Mouse (Mus musculus): Measurements from ENCODE around the gene Sec61a1. TPM values are rescaled to one million over a fixed set of nuclear protein-coding genes. Genes with fewer than 3 reads are reported as not detected.

Sec61a1 gene
- polyA plus RNA-seq, 1 experiment, result not detected

DNA sequence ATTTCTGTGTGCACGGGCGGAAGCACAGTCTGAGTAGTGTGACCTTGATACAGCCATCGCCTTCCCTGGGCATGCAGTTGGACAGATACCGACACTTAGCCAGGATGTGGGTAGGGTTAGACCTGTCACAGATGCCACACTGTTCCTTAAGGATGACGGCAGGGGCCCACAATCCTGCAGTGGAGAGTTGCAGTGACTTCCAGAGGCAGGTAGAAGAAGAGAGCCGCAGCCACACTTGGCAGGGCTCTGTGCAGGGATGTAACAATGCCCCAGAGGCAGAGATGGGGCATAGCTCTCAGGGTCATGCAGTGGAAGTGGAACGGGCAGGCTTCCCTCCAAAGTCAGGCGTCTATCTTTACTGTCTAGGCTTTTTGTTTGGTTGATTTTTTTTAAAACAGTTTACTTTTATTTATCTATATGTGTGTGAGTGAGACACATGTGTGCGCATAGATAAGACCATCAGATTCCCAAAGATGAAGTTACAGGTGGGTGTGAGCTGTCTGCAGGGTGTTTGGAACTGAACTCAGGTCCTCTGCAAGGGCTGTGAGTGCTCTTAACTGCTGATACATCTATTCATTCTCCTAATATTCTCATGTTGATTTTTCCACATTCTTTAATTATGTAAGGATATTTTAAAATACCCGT is 29.8 kb upstream of the Sec61a1 start:
- Histone ChIP-seq H3K4me1 (ENCODE audit: control insufficient read depth, insufficient read depth, low read length) (peaks cover 8% of the 10 kb centered on the region), H3K4me3 (ENCODE audit: insufficient read depth, low read depth, low read length) (no peak overlapping the region), H3K27ac (ENCODE audit: insufficient read depth, low read depth, low read length) (no peak overlapping the region)
- 87% methylated on average over 10 of the region's 10 CpGs for WGBS
- TF ChIP-seq CTCF (IDR thresholded peaks at IDR 0.05; ENCODE audit: insufficient read depth, low read depth, low read length) (no peak), POLR2A (IDR thresholded peaks at IDR 0.05; ENCODE audit: insufficient read depth, low read depth, low read length) (no peak)

DNA sequence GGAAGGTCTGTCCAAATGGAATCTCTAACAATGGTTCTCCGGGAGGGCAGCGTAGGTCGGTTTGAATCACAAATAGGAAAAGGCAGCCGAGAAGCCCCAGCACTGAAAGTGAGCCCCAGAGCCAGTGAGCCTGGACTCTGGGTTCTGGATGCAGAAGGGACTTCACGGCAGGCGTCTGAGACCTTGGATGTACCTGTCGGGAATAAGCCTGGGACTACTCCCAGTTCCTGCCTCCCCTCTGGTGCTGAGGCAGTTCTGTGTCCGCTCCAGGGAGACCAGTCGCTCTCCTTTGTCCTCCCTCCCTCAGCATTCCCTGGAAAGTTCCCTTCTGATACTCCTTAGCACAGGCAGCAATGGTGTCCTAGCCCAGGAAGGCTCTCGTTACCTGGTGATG is 26.7 kb upstream of the Sec61a1 start:
- H3K4me1 ChIP-seq (ENCODE audit: control insufficient read depth, insufficient read depth, low read length), result peaks cover 8% of the 10 kb centered on the region
- TF ChIP-seq CTCF (IDR thresholded peaks at IDR 0.05; ENCODE audit: insufficient read depth, low read depth, low read length) (no peak), POLR2A (IDR thresholded peaks at IDR 0.05; ENCODE audit: insufficient read depth, low read depth, low read length) (no peak)
- no peak overlapping the region for H3K27ac ChIP-seq (ENCODE audit: insufficient read depth, low read depth, low read length)
- no peak overlapping the region for H3K4me3 ChIP-seq (ENCODE audit: insufficient read depth, low read depth, low read length)
- 49% methylated on average over 10 of the region's 10 CpGs for whole genome bisulfite sequencing

DNA sequence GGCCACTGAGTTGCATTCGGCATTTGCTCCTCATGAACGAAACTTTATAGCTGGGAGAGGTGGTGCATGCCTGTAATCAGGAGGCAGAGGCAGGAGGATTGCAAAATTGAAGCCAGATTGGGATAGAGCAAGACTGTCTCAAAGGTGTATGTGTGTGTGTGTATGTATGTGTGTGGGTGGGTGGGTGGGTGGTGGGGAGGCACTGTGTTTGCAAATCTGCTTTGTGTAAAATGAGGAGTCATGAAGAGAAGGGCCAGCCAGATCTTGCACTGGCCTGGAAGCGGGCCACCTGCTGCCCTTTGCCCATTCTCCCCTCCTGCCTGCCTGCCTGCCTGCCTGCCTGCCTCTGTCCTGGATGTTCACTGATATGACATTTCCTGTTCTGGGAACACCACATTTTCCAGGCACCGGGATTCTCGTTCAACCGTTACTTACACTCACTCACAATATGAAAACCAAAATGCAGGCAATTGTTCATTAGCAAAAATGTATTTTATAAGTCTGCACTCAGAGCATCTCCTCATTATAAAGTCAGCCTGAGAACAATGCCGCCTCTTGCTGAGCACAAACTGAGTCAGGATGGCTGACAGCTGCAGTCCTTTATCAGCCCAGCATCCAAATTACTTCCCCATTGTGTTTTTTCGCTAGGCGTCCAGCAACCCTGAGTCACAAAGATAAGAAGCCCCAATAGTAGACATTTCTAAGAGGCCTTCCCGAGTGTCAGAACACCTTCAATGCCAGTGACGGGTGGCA is 26.1 kb upstream of the Sec61a1 start:
- H3K4me3 ChIP-seq (ENCODE audit: insufficient read depth, low read depth, low read length), result no peak overlapping the region
- H3K4me1 ChIP-seq (ENCODE audit: control insufficient read depth, insufficient read depth, low read length), result peaks cover 8% of the 10 kb centered on the region
- 34% methylated on average over 11 of the region's 11 CpGs for WGBS
- TF ChIP-seq CTCF (IDR thresholded peaks at IDR 0.05; ENCODE audit: insufficient read depth, low read depth, low read length) (no peak), POLR2A (IDR thresholded peaks at IDR 0.05; ENCODE audit: insufficient read depth, low read depth, low read length) (no peak)
- no peak overlapping the region for H3K27ac ChIP-seq (ENCODE audit: insufficient read depth, low read depth, low read length)

DNA sequence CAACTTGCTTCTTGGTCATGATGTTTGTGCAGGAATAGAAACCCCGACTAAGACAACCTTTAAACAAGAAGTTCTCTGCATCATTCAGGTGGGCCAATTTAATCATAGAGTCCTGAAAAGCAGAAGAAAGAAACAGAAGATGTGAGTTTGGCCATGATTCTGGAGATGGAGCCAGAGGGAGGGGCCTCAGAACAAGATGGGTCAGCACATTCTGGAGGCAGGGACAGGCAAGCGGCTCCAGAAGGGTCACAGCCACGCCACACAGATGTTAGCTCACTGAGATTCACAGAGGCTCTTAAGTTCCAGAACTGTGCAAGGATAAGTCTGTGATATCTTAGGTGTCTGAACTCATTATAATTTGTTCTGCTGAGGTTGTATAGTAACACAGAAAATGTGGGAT is 25.5 kb upstream of the Sec61a1 start:
- H3K4me3 ChIP-seq (ENCODE audit: insufficient read depth, low read depth, low read length), result no peak overlapping the region
- TF ChIP-seq POLR2A (IDR thresholded peaks at IDR 0.05; ENCODE audit: insufficient read depth, low read depth, low read length) (no peak), CTCF (IDR thresholded peaks at IDR 0.05; ENCODE audit: insufficient read depth, low read depth, low read length) (no peak)
- no peak overlapping the region for H3K27ac ChIP-seq (ENCODE audit: insufficient read depth, low read depth, low read length)
- 88% methylated on average over 3 of the region's 3 CpGs for WGBS
- H3K4me1 ChIP-seq (ENCODE audit: control insufficient read depth, insufficient read depth, low read length), result peaks cover 8% of the 10 kb centered on the region

DNA sequence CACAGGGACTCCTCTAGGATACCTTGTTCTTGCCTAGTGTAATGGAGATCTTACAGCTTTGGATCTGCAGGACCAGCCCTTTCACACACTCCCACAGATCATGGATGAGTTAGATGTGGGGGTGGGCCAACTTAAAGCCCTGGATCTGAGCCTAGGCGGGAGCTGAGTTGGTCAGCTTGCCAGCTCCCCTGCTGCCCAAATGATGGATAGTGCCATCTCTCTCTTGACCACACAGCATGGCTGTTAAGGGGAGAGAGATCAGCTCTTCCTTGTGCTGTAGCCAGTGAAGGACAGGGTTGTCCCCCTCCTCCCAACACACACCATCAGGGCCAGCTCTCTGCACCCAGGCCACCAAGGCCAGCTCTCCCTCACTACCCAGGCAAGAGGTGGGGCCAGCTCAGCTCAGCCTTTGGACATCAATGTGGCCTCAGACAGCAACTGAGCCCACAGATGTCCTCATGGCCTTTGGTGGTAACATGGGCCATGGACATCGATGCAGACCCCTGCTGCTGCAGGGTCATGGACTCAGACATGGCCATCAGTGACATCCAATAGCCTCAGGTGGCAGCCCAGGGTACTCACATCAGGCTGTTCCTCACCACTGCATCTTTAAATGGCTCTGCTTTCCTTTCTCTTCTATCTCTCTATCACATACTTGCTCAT is 21.5 kb upstream of the Sec61a1 start:
- WGBS, result 75% methylated on average over 2 of the region's 2 CpGs
- Histone ChIP-seq H3K4me1 (ENCODE audit: control insufficient read depth, insufficient read depth, low read length) (peaks cover 3% of the 10 kb centered on the region), H3K4me3 (ENCODE audit: insufficient read depth, low read depth, low read length) (no peak overlapping the region), H3K27ac (ENCODE audit: insufficient read depth, low read depth, low read length) (no peak overlapping the region)
- TF ChIP-seq POLR2A (IDR thresholded peaks at IDR 0.05; ENCODE audit: insufficient read depth, low read depth, low read length), result no peak
- TF ChIP-seq CTCF (IDR thresholded peaks at IDR 0.05; ENCODE audit: insufficient read depth, low read depth, low read length), result no peak

DNA sequence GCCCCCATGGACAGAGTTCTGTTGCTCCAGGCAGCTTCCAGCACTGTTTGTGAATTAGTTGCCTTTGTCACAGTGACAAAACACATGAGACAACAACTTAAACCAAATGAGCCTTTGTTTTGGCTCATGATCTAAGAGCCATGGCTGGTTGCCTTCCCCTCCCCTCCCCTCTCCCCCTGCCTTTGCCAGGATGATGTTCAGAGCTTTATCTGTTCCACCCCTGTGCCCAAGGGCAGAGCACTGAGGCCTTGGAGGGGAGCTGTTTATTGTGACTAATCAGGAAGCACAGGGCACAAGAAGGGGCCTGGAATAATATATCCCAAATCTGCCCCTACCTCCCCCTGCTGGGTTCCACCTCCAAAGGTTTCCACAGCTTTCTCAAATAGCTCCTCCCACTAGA is 11.6 kb upstream of the Sec61a1 start:
- Histone ChIP-seq H3K4me3 (ENCODE audit: insufficient read depth, low read depth, low read length) (no peak overlapping the region), H3K4me1 (ENCODE audit: control insufficient read depth, insufficient read depth, low read length) (no peaks in the 10 kb centered on the region), H3K27ac (ENCODE audit: insufficient read depth, low read depth, low read length) (no peak overlapping the region)
- TF ChIP-seq POLR2A (IDR thresholded peaks at IDR 0.05; ENCODE audit: insufficient read depth, low read depth, low read length) (no peak), CTCF (IDR thresholded peaks at IDR 0.05; ENCODE audit: insufficient read depth, low read depth, low read length) (no peak)

DNA sequence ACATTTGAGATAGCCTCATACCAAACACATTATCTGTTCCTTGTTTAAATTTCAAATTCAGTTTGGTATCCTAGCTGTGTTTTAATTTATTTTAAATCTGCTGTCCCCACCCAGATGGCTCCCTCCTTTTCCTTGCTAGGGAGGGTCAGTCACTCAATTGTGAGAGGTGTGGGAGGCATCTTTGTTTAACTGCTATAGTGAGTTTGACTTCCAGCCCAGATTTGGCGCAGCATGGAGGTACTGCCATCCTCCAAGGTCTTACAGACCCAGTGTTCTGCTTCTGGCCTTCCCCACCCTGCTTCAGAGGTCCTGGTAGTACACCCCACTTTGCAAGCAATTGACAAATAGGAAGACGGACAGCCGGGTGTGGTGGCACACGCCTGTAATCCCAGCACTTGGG is 5.4 kb upstream of the Sec61a1 start:
- 85% methylated on average over 4 of the region's 4 CpGs for WGBS
- Histone ChIP-seq H3K27ac (ENCODE audit: insufficient read depth, low read depth, low read length) (no peak overlapping the region), H3K4me3 (ENCODE audit: insufficient read depth, low read depth, low read length) (no peak overlapping the region), H3K4me1 (ENCODE audit: control insufficient read depth, insufficient read depth, low read length) (no peaks in the 10 kb centered on the region)
- TF ChIP-seq CTCF (IDR thresholded peaks at IDR 0.05; ENCODE audit: insufficient read depth, low read depth, low read length) (no peak), POLR2A (IDR thresholded peaks at IDR 0.05; ENCODE audit: insufficient read depth, low read depth, low read length) (no peak)

DNA sequence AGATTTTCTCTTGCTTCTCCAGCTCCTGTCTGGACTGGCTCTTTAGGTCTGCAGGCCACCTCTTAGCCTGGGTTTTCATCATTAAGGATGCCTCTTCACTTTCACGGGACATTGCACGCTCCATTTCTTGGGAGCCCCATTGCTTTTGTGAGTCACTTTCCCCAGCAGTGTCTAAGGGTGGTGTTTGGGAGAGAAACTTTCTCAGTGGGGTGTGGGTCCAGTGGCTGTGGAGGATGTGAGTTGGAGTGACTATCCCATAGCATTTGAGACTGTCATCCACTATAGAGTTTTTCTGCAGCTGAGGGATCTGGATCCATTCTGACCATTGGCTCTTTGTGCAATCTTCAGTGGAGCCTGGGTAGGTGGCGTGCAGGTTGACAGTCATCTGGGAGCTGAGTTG is 4.7 kb upstream of the Sec61a1 start:
- Histone ChIP-seq H3K4me1 (ENCODE audit: control insufficient read depth, insufficient read depth, low read length) (no peaks in the 10 kb centered on the region), H3K4me3 (ENCODE audit: insufficient read depth, low read depth, low read length) (no peak overlapping the region), H3K27ac (ENCODE audit: insufficient read depth, low read depth, low read length) (no peak overlapping the region)
- TF ChIP-seq POLR2A (IDR thresholded peaks at IDR 0.05; ENCODE audit: insufficient read depth, low read depth, low read length) (no peak), CTCF (IDR thresholded peaks at IDR 0.05; ENCODE audit: insufficient read depth, low read depth, low read length) (no peak)
- 89% methylated on average over 3 of the region's 3 CpGs for WGBS

DNA sequence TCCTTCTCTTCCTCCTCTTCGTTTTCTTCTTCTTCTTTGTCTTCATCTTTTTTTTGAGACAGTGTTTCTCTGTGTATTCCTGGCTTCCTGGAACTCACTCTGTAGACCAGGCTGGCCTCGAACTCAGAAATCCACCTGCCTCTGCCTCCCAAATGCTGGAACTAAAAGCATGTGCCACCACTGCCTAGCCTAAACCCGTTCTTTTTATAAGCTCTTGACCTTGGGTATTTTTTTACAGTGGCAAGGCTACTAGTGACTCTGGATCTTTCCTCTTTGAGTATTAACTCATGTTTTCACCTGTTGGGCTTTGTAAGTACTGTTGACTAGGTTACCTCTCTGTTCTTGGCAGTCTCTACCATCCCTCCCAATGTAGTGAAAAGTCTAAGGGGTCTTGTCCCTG is 4.3 kb upstream of the Sec61a1 start:
- TF ChIP-seq POLR2A (IDR thresholded peaks at IDR 0.05; ENCODE audit: insufficient read depth, low read depth, low read length) (no peak), CTCF (IDR thresholded peaks at IDR 0.05; ENCODE audit: insufficient read depth, low read depth, low read length) (no peak)
- H3K4me3 ChIP-seq (ENCODE audit: insufficient read depth, low read depth, low read length), result no peak overlapping the region
- H3K27ac ChIP-seq (ENCODE audit: insufficient read depth, low read depth, low read length), result no peak overlapping the region
- no peaks in the 10 kb centered on the region for H3K4me1 ChIP-seq (ENCODE audit: control insufficient read depth, insufficient read depth, low read length)
- whole genome bisulfite sequencing, result 69% methylated on average over 3 of the region's 3 CpGs
